Mouse (Mus musculus) layer of hippocampus, adult 18-20 months (tissue): Measurements from ENCODE around the gene Aoc3. TPM values are rescaled to one million over a fixed set of nuclear protein-coding genes. Genes with fewer than 3 reads are reported as not detected.
"Not testable (repeated sequence)": the region's sequence is repeated elsewhere in the genome, so short reads cannot be mapped to it uniquely, and the experiment has no call there.

Source experiments
- DNase-seq, 2 experiments: peaks; one replicate each; pipeline ENCODE4 v3.0.0; 2022; ENCODE audit warnings: low spot score in 2 of 2
- microRNA-seq, 2 experiments: library from miRNA; unstranded; fragments of <30 nt; microRNA quantifications; one replicate each; pipeline ENCODE4 v1.2.0; 2021
- total RNA-seq, 2 experiments: library from RNA; stranded (reverse); gene quantifications; 2 replicates each; pipeline ENCODE4 v1.2.3; 2021

The Aoc3 gene
- total RNA-seq, 2 experiments from 2014 or later: 0.36 to 0.47 TPM

GRCm38 (mm10) chr11:101370141-101370540, 39.7 kb downstream of the Aoc3 start:
- DNase-seq: no peak

- DNase-seq: no peak
Observed at GRCm38 (mm10) chr11:101374421-101374938, 44.1 kb downstream of the Aoc3 start.

DNA sequence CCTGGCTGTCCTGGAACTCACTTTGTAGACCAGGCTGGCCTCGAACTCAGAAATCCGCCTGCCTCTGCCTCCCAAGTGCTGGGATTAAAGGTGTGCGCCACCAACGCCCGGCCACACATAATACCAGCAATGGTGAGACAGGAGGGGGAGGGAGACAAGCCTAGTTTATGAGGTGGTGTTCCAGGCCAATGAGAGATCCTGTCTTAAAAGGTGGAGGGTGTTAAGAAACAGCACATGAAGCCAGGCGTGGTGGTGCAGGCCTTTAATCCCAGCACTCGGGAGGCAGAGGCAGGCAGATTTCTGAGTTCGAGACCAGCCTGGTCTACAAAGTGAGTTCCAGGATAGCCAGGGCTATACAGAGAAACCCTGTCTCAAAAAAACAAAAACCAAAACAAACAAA, 47.8 kb downstream of the Aoc3 start:
- not testable (repeated sequence) for DNase-seq

DNA sequence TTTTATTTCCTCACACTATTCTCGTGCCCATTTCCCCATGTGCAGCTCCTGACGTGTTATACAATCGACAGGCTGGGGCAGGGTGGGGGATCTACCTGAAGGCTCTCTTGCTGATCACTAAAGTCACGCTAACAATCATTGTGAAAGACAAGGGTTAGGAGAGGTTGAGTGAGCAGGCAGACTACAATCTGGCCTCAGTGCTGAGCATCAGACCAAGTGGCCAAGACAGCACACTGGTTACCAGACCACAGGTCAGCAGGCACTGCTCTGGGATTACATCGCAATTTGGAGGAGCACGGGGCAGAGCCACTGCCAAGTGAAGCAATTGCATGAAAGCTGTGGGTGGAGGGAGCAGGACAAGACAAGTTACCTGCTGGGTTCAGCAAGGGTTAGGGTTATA, 48.5 kb downstream of the Aoc3 start:
- no peak for DNase-seq

GRCm38 (mm10) chr11:101381817-101382216, 51.4 kb downstream of the Aoc3 start:
- no peak for DNase-seq

Small RNA genes within 50 kb of the gene (microRNA-seq; reads per million reads assigned to microRNA genes)
- gene Gm25593: 0 reads per million in 2 experiments

Other genes starting within 250 kb of the Aoc3 start
- gene Coasy, start 248.0 kb upstream of the Aoc3 start, total RNA-seq: 10 to 100 TPM; 24.5 to 25.7 TPM
- 10 to 100 TPM; 41.6 to 44.3 TPM for gene Mlx, start 243.3 kb upstream of the Aoc3 start, total RNA-seq
- gene Psmc3ip, start 235.2 kb upstream of the Aoc3 start, total RNA-seq: 1 to 10 TPM; 3.4 to 5.4 TPM
- 10 to 100 TPM; 57.2 to 58.1 TPM for gene Retreg3, start 210.7 kb upstream of the Aoc3 start, total RNA-seq
- gene Tubg1, start 210.7 kb upstream of the Aoc3 start, total RNA-seq: 10 to 100 TPM; 43.7 to 46.5 TPM
- gene Tubg2, start 174.7 kb upstream of the Aoc3 start, total RNA-seq: 10 to 100 TPM; 40.2 to 42.7 TPM
- 100 to 1,000 TPM; 154 to 162 TPM for gene Cntnap1, start 160.1 kb upstream of the Aoc3 start, total RNA-seq
- gene Plekhh3, start 159.3 kb upstream of the Aoc3 start, total RNA-seq: 10 to 100 TPM; 15.0 to 15.3 TPM
- under 1 TPM in 1 of 2 experiments, not detected in 1; 0.18 TPM for gene Ccr10, start 155.2 kb upstream of the Aoc3 start, total RNA-seq
- 10 to 100 TPM; 79.0 to 84.0 TPM for gene Ezh1, start 104.1 kb upstream of the Aoc3 start, total RNA-seq
- gene Ramp2, start 84.6 kb upstream of the Aoc3 start, total RNA-seq: 10 to 100 TPM; 62.2 to 72.8 TPM
- gene Vps25, start 76.9 kb upstream of the Aoc3 start, total RNA-seq: 10 to 100 TPM; 61.8 to 65.6 TPM
- gene Wnk4, start 70.0 kb upstream of the Aoc3 start, total RNA-seq: 10 to 100 TPM in 1 of 2 experiments, 1 to 10 TPM in 1; 9.8 to 10.4 TPM
- gene Cntd1, start 51.6 kb upstream of the Aoc3 start, total RNA-seq: under 1 TPM; 0.30 to 0.47 TPM
- 100 to 1,000 TPM; 102 to 103 TPM for gene Coa3, start 51.5 kb upstream of the Aoc3 start, total RNA-seq
- 100 to 1,000 TPM; 211 to 217 TPM for gene Becn1, start 28.3 kb upstream of the Aoc3 start, total RNA-seq
- gene Psme3, start 14.4 kb upstream of the Aoc3 start, total RNA-seq: 100 to 1,000 TPM; 118 to 127 TPM
- 1 to 10 TPM; 6.3 to 7.0 TPM for gene Aoc2, start 5.5 kb upstream of the Aoc3 start, total RNA-seq
- not detected for gene G6pc, start 37.0 kb downstream of the Aoc3 start, total RNA-seq
- gene Aarsd1, start 87.0 kb downstream of the Aoc3 start, total RNA-seq: 10 to 100 TPM; 45.9 to 51.1 TPM
- 1 to 10 TPM; 6.3 to 6.4 TPM for gene Gm27029, start 94.2 kb downstream of the Aoc3 start, total RNA-seq
- gene Rundc1, start 94.5 kb downstream of the Aoc3 start, total RNA-seq: 10 to 100 TPM; 36.5 to 36.8 TPM
- 1 to 10 TPM in 1 of 2 experiments, under 1 TPM in 1; 0.99 to 2.0 TPM for gene Ptges3l, start 94.7 kb downstream of the Aoc3 start, total RNA-seq
- 10 to 100 TPM; 40.7 to 42.5 TPM for gene Rpl27, start 111.7 kb downstream of the Aoc3 start, total RNA-seq
- 1 to 10 TPM; 2.4 to 2.7 TPM for gene Ifi35, start 117.8 kb downstream of the Aoc3 start, total RNA-seq
- gene Rnd2, start 134.4 kb downstream of the Aoc3 start, total RNA-seq: 100 to 1,000 TPM; 111 to 120 TPM
- 10 to 100 TPM; 32.1 to 33.8 TPM for gene Vat1, start 135.6 kb downstream of the Aoc3 start, total RNA-seq
- 1 to 10 TPM in 1 of 2 experiments, under 1 TPM in 1; 0.56 to 1.0 TPM for gene Brca1, start 221.3 kb downstream of the Aoc3 start, total RNA-seq
- gene Nbr1, start 221.5 kb downstream of the Aoc3 start, total RNA-seq: 100 to 1,000 TPM; 134 to 138 TPM